Mouse (Mus musculus): ENCODE measurements around the gene Sh3kbp1. TPM values are rescaled to one million over a fixed set of nuclear protein-coding genes. Genes with fewer than 3 reads are reported as not detected.

The Sh3kbp1 gene
- polyA plus RNA-seq, 1 experiment from 2014 or later: 39.1 TPM

DNA sequence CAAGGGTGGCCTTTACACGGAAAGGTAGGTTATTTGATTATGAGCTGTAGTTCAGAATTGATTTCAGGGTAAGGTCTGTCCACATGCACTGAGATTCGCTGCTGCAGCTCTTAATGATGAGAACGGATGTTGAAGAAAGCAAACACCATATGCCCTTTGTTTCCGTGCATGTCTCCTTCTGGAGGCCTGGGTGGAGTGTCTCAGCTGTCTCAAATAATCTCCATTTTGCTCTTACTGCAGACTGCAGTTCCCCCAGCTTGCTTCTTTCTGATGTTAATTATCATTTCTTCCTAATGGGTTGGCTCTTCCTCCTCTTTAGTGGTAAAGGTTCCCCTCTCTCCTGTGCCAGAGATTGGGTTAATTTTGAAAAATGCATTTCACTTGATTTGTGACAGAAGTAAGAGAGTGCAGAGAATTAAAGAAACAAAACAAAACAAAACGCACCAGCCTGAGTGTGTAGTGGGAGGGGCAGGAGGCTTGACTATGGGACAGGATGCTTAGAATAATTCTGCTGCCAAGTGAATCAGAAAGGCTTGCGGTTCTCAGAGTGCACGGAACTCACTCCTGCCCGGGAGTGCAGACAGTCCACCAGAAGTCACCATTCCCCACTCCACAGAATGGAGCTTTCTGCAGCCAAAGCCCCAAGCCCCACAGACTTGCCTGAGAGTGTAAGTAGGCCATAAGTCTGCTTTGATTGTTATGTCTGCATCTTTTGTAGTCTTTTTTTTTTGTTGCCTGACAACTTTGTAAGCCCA, 81.2 kb downstream of the Sh3kbp1 start:
- no peak for ATAC-seq (ENCODE audit: insufficient number of reproducible peaks, low FRiP score, low TSS enrichment, low read depth)
- Histone ChIP-seq H3K27ac (replicated peaks) (peak overlapping the region; percentile 63), H3K4me2 (replicated peaks) (peak overlapping the region; percentile 8; the same call in 1 of the 2 replicates)

DNA sequence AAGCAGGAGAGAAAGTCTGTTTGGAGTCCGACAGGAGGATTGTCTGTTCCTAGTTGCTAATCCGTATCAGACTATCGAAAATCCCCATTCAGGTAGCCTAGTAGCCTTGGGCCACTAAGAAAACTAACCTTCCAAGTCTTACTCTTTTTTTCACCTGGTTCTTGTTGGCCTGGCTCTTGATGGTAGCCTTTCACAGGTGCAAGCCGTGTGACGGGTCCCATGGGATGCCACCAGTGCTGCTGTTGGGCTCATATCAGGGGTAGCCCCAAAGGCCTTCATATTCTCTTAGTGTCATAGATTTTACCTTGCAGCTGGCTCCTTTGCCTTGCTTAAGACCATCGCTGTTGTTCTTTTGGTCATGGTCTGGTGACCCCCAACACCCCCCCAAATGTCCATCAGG, 82.2 kb downstream of the Sh3kbp1 start:
- WGBS: 87% methylated on average over 6 of the region's 6 CpGs
- Histone ChIP-seq H3K4me1 (no peaks in the 10 kb centered on the region), H3K4me3 (replicated peaks) (no peak overlapping the region), H3K9ac (no peak overlapping the region), H3K4me2 (replicated peaks) (no peak overlapping the region), H3K27me3 (peaks cover 3% of the 10 kb centered on the region; the same call in 1 of the 2 replicates), H3K27ac (replicated peaks) (0 out of 2 replicates have a peak overlapping the region, but pooled peaks have one; percentile 63), H3K9me3 (replicated peaks) (no peaks in the 10 kb centered on the region), H3K36me3 (no peaks in the 10 kb centered on the region)
- ATAC-seq (ENCODE audit: insufficient number of reproducible peaks, low FRiP score, low TSS enrichment, low read depth): no peak

More for the DNA sequence above, 81.2 kb downstream of the Sh3kbp1 start:
- WGBS: 27% methylated on average over 8 of the region's 8 CpGs
- H3K36me3 ChIP-seq: no peaks in the 10 kb centered on the region
- no peak overlapping the region for H3K9ac ChIP-seq
- no peaks in the 10 kb centered on the region for H3K4me1 ChIP-seq
- H3K4me3 ChIP-seq (replicated peaks): no peak overlapping the region; the same call in 1 of the 2 replicates
- H3K27me3 ChIP-seq: peaks cover 3% of the 10 kb centered on the region; the same call in 1 of the 2 replicates
- H3K9me3 ChIP-seq (replicated peaks): no peaks in the 10 kb centered on the region

DNA sequence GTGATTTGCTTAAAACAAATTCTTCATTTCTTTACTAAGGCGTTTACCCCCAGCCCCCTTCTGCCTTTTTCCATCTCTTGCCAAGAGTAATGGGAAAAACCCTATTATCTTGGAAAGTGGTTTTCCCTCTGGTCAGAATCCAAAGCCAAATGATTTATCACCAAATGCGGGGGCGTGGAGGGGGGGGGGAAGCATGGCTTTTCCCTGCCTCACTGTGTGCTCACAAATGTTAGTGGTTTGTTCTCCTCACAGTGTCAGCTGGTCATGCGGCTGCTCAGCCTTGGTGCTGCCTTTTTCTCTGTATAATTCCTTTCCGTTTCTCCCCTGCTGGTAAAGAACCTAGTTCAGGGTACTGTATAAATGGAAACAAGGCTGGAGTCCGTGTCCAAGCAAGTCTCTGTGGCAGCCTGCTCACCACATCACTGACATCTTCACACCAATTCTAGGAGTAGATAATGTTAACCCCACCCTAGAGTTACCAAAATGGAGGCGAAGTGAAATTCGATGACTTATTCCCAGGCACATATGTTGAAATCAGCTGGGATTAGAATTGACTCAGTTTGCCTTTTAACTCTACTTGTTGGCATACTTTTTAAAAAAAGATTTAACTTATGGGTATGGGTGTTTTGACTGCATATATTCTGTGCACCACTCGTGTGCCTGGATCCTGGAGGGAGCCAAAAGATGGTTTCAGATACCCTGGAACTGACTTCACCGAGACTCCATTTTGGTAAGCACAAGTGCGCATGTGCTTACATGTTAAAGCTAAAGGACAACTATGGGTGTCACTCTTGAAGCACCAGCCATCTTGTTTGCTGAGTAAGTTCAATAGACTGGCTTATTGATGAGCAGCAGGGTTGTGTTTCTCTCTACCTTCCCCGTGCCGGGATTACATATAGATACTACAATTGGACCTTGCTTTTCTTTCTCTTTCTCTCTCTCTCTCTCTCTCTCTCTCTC, 84.3 kb downstream of the Sh3kbp1 start:
- Histone ChIP-seq H3K9me3 (replicated peaks) (no peaks in the 10 kb centered on the region), H3K4me1 (no peaks in the 10 kb centered on the region), H3K4me3 (replicated peaks) (no peak overlapping the region), H3K36me3 (no peaks in the 10 kb centered on the region), H3K9ac (no peak overlapping the region), H3K27me3 (peaks cover 3% of the 10 kb centered on the region; the same call in 1 of the 2 replicates), H3K4me2 (replicated peaks) (no peak overlapping the region), H3K27ac (replicated peaks) (no peak overlapping the region)
- 77% methylated on average over 13 of the region's 13 CpGs for WGBS
- no peak for ATAC-seq (ENCODE audit: insufficient number of reproducible peaks, low FRiP score, low TSS enrichment, low read depth)

DNA sequence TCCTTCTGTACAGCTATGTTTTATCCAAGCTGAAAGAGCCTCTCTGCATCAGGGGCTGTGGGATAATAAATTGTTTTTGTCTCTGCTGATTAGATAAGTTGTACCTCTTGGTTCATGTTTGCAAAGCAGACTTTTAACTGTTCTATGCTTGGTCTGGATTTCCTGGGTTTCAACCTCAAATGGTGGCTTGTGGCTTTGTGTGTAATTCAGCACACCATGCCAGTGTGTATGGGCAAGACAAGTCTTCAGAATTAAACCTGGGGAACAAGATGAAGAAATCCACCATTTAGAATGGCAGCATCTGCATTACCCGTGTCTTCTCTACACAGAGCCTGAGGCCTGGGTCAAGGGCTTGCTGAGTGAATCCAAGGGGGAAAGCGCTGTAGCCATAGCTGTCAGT, 86.1 kb downstream of the Sh3kbp1 start:
- H3K27ac ChIP-seq (replicated peaks): no peak overlapping the region
- peaks cover 3% of the 10 kb centered on the region; the same call in 1 of the 2 replicates for H3K27me3 ChIP-seq
- no peaks in the 10 kb centered on the region for H3K9me3 ChIP-seq (replicated peaks)
- no peak for ATAC-seq (ENCODE audit: insufficient number of reproducible peaks, low FRiP score, low TSS enrichment, low read depth)
- 82% methylated on average over 2 of the region's 2 CpGs for WGBS
- no peak overlapping the region for H3K4me2 ChIP-seq (replicated peaks)
- no peak overlapping the region for H3K4me3 ChIP-seq (replicated peaks)
- no peaks in the 10 kb centered on the region for H3K4me1 ChIP-seq
- no peaks in the 10 kb centered on the region for H3K36me3 ChIP-seq
- H3K9ac ChIP-seq: no peak overlapping the region

GRCm38 (mm10) chrX:159721390-159721789, 94.3 kb downstream of the Sh3kbp1 start:
- no peak overlapping the region for H3K9ac ChIP-seq
- no peaks in the 10 kb centered on the region; the same call in 1 of the 2 replicates for H3K27me3 ChIP-seq
- H3K9me3 ChIP-seq (replicated peaks): no peaks in the 10 kb centered on the region
- no peak for ATAC-seq (ENCODE audit: insufficient number of reproducible peaks, low FRiP score, low TSS enrichment, low read depth)
- WGBS: 89% methylated on average over 1 of the region's 1 CpGs
- H3K36me3 ChIP-seq: no peaks in the 10 kb centered on the region
- H3K4me1 ChIP-seq: no peaks in the 10 kb centered on the region
- H3K4me2 ChIP-seq (replicated peaks): no peak overlapping the region
- H3K27ac ChIP-seq (replicated peaks): no peak overlapping the region
- H3K4me3 ChIP-seq (replicated peaks): no peak overlapping the region

DNA sequence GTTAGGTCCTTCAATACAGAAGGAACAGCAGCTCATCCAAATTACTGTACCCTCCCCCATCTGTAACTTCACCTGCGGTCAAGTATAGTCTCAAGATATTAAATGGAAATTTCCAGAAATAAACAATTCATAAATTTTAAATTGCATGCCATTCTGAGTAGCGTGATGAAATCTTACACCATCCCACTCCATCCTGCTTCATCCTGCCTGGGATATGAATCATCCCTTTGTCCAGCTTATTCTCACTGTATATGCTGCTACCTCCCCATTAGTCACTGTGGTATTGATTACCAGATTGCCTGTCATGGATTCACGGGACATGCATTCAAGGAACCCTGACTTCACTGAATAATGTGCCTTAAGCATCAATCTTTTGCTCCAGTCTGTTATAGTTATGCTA, 104.3 kb downstream of the Sh3kbp1 start:
- Histone ChIP-seq H3K9ac (no peak overlapping the region), H3K27me3 (peaks cover 4% of the 10 kb centered on the region; the same call in 1 of the 2 replicates), H3K4me2 (replicated peaks) (no peak overlapping the region), H3K36me3 (no peaks in the 10 kb centered on the region), H3K4me1 (no peaks in the 10 kb centered on the region), H3K4me3 (replicated peaks) (no peak overlapping the region), H3K9me3 (replicated peaks) (no peaks in the 10 kb centered on the region), H3K27ac (replicated peaks) (no peak overlapping the region)
- ATAC-seq (ENCODE audit: insufficient number of reproducible peaks, low FRiP score, low TSS enrichment, low read depth): no peak
- WGBS: 71% methylated on average over 3 of the region's 3 CpGs

DNA sequence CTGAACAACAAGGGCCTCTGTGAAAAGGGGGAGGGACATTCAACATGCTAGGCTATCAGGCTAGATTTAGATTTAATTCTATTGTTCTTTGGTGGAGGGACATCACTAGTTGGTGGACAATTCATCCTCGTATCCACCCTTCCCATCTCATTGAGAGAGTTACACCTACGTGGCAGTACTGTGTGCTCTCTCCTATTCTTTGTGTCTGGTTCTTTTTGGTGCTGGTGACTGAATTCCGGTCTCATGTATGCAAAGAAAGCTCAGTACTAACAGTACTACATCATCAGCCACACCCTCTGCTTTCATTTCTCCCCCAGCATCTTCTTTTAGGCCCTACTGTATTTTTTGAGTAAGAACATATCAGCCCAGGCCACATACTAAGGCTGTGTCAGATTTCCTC, 105.8 kb downstream of the Sh3kbp1 start:
- H3K4me1 ChIP-seq: no peaks in the 10 kb centered on the region
- H3K27ac ChIP-seq (replicated peaks): no peak overlapping the region
- H3K4me2 ChIP-seq (replicated peaks): no peak overlapping the region
- H3K27me3 ChIP-seq: peaks cover 4% of the 10 kb centered on the region; the same call in 1 of the 2 replicates
- no peak for ATAC-seq (ENCODE audit: insufficient number of reproducible peaks, low FRiP score, low TSS enrichment, low read depth)
- no peak overlapping the region for H3K4me3 ChIP-seq (replicated peaks)
- H3K9me3 ChIP-seq (replicated peaks): no peaks in the 10 kb centered on the region
- H3K9ac ChIP-seq: no peak overlapping the region
- WGBS: 84% methylated on average over 3 of the region's 3 CpGs
- no peaks in the 10 kb centered on the region for H3K36me3 ChIP-seq

DNA sequence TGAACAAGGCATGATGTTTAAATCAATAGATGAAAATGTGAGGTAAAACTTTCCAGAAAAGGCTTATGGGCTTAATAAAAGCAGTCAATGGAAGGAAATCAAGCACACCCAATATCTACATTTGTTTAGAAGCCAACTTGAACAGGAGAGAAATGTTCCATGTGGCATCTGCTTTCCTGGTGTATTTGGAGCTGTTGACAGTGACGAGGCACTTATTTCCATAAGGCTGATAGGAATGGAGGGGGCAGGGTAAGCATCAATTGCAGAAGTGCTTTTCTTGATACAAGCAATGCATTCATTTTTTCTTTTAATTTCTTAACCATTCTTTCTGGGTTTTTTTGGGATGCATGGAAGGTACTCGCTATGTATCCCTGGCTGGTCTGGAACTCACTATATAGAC, 106.9 kb downstream of the Sh3kbp1 start:
- no peak overlapping the region for H3K27ac ChIP-seq (replicated peaks)
- no peak for ATAC-seq (ENCODE audit: insufficient number of reproducible peaks, low FRiP score, low TSS enrichment, low read depth)
- no peaks in the 10 kb centered on the region for H3K4me1 ChIP-seq
- no peak overlapping the region for H3K9ac ChIP-seq
- H3K4me2 ChIP-seq (replicated peaks): no peak overlapping the region
- H3K36me3 ChIP-seq: no peaks in the 10 kb centered on the region
- H3K9me3 ChIP-seq (replicated peaks): no peaks in the 10 kb centered on the region
- no peak overlapping the region for H3K4me3 ChIP-seq (replicated peaks)
- H3K27me3 ChIP-seq: peaks cover 4% of the 10 kb centered on the region; the same call in 1 of the 2 replicates
- 87% methylated on average over 2 of the region's 2 CpGs for WGBS

- 48% methylated on average over 6 of the region's 6 CpGs for WGBS
Measured at GRCm38 (mm10) chrX:159735513-159736099, 108.5 kb downstream of the Sh3kbp1 start.

DNA sequence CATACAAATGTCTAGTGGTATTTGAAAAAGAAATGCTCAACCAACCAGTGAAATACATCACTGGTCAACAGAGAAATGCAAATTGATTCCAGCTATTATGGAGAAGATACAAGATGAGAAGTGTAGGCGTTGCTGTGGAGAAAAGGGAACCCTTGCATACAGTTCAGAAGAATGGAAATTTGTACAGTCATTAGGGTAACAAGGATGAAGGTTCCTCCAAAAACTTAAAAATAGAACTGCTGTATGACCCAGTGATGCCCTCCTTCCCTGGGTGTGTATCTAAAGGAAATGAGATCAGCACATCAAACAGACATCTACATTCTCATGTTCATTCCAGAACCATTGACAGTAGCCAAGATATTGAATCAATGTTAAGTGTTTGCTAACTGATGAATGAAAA, 110.3 kb downstream of the Sh3kbp1 start:
- Histone ChIP-seq H3K4me1 (no peaks in the 10 kb centered on the region), H3K27me3 (peaks cover 4% of the 10 kb centered on the region; the same call in 1 of the 2 replicates), H3K4me2 (replicated peaks) (no peak overlapping the region), H3K36me3 (no peaks in the 10 kb centered on the region), H3K9me3 (replicated peaks) (no peaks in the 10 kb centered on the region), H3K4me3 (replicated peaks) (no peak overlapping the region), H3K27ac (replicated peaks) (no peak overlapping the region), H3K9ac (no peak overlapping the region)
- ATAC-seq (ENCODE audit: insufficient number of reproducible peaks, low FRiP score, low TSS enrichment, low read depth): no peak
- WGBS: 86% methylated on average over 1 of the region's 1 CpGs

More at GRCm38 (mm10) chrX:159735513-159736099, 108.5 kb downstream of the Sh3kbp1 start:
- H3K9ac ChIP-seq: no peak overlapping the region
- no peak overlapping the region for H3K4me3 ChIP-seq (replicated peaks)
- H3K27ac ChIP-seq (replicated peaks): no peak overlapping the region
- no peaks in the 10 kb centered on the region for H3K36me3 ChIP-seq
- peaks cover 4% of the 10 kb centered on the region; the same call in 1 of the 2 replicates for H3K27me3 ChIP-seq
- no peak overlapping the region for H3K4me2 ChIP-seq (replicated peaks)
- no peak; the same call in 1 of the 2 replicates for ATAC-seq (ENCODE audit: insufficient number of reproducible peaks, low FRiP score, low TSS enrichment, low read depth)
- no peaks in the 10 kb centered on the region for H3K4me1 ChIP-seq
- H3K9me3 ChIP-seq (replicated peaks): no peaks in the 10 kb centered on the region

GRCm38 (mm10) chrX:159744035-159744434, 117.0 kb downstream of the Sh3kbp1 start:
- Histone ChIP-seq H3K9me3 (replicated peaks) (no peaks in the 10 kb centered on the region), H3K9ac (no peak overlapping the region), H3K27me3 (no peaks in the 10 kb centered on the region), H3K27ac (replicated peaks) (no peak overlapping the region), H3K4me3 (replicated peaks) (no peak overlapping the region), H3K4me1 (no peaks in the 10 kb centered on the region), H3K36me3 (no peaks in the 10 kb centered on the region), H3K4me2 (replicated peaks) (no peak overlapping the region)
- WGBS: 59% methylated on average over 5 of the region's 5 CpGs
- ATAC-seq (ENCODE audit: insufficient number of reproducible peaks, low FRiP score, low TSS enrichment, low read depth): no peak

Data from embryonic facial prominence, embryonic 15.5 days (tissue).